Mouse (Mus musculus): Measurements from ENCODE around the gene Lamtor2.

Gene Lamtor2

DNA sequence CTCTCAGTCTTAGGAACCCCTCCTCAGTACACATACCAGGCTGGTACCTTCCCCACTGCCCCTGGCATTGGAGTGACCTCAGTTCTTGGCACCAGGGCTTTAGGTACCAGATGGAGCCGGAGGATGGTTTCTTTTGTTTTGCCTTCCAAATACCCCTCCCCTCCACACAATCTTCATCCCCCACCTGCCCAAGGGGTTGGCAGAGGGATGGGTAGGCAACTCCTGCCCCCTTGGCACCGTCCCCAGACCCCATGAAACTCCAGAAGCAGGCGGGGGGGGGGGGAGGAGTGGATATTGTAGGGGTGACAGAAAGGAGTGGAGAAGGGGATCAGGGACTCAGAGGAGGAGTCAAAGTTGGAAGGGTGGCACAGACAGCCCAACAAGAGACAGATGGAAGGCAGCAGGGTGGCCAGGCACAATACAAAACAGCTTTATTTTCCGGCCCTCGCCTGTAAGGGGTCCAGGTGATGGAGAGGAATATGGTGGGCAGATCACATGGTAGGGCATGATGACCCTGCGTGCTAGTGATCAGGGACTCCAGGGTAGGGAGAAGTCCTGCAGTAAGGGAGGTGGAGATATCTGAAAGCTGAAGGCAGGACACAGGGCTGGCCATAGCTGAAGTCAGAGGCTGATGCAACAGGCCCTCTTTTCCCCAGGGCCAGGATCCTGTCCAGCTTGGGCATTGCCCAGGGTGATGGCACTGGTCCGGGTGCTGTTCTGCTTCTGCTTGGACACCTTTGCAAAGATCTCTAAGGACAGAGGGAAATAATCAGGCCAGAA is 11.1 kb downstream of the Lamtor2 start:
- DNase-seq: peak in 1 of 2 experiments; percentile 18

DNA sequence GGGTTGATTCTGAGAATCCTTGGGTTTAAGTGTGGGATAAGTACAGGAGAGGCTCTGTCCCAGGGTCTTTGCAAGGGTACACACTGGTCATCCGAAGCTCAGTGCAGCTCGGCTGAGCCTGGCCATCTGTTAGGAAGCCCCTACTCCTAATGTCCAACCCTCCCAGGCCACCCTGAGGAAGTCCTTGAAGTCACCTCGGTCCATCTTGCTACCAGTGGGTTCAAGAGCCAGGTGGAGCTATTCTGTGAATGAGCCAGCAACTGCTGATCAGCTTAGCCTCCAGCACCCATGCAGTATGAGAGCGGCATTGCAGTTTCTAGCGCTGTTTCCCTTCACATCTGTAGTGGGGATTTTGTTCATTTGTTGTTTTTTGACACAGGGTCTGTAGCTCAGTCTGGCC is 12.8 kb downstream of the Lamtor2 start:
- DNase-seq: no peak

DNA sequence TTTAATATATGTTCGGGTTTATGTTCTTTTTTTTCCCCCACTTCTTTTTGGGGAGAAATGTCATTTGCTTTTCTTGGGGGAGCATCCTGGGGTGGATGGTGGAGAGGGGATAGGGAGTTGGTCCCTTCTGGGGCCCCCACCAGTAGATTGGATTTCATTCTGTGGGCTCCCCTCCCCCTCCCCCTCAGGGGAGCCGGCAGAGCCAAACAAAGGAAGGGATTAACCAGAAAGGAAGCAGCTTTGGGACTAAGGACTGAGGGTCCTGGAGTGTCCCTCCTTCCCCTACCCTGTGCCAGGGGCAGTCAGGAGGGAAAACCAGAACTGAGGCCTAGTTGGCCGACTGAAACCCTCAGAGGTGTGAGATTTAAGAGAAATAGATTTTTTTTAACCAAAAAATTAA is 13.5 kb downstream of the Lamtor2 start:
- no peak for DNase-seq

GRCm38 (mm10) chr3:88538271-88539145 is 14.4 kb downstream of the Lamtor2 start:
- DNase-seq: no peak

DNA sequence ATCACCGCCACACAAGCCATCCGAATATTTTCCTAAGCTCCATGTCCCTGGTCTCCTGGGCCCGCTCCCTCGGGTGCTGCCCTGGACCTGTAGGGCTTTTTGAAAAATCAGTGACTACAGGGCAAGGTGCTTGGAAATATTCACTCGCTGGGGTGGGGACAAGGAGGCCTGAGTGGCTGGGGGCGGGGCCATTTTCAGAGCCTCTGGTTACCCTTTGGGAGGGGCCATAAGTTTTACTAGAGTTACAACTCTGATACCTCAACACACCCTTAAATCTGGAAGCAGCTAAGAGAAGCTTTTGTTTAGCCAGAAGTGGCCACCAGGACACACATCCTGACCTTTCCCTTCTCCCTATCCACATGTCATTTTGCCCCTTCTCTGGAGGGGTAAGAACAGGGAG is 15.7 kb downstream of the Lamtor2 start:
- peak in 1 of 2 experiments; percentile 30 for DNase-seq

- peak; percentile 84 to 90 for DNase-seq
These were observed 16.6 kb downstream of the Lamtor2 start for GRCm38 (mm10) chr3:88536103-88536930.

GRCm38 (mm10) chr3:88535527-88535926 is 17.3 kb downstream of the Lamtor2 start:
- no peak for DNase-seq

GRCm38 (mm10) chr3:88535005-88535404 is 17.9 kb downstream of the Lamtor2 start:
- DNase-seq: no peak

DNA sequence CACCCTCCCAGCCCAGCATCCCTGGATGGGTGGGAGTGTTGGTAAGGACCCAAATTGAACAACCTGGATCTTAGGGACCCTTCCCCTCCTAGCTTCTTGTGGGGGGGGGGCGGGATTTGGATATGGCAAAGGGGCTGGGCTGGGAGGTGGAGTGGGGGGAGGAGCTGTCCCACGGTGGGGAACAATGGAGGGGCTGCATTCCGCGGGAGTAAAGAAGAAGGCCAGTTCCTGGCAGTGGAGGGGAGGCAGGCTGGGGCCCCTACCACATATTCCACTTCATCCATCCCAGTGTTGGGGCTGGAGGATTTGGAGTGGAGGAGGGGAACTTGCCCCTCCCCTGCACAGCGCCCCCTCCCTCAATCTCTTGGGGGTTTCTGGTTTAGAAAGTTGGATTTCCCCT is 19.2 kb downstream of the Lamtor2 start:
- DNase-seq: no peak

DNA sequence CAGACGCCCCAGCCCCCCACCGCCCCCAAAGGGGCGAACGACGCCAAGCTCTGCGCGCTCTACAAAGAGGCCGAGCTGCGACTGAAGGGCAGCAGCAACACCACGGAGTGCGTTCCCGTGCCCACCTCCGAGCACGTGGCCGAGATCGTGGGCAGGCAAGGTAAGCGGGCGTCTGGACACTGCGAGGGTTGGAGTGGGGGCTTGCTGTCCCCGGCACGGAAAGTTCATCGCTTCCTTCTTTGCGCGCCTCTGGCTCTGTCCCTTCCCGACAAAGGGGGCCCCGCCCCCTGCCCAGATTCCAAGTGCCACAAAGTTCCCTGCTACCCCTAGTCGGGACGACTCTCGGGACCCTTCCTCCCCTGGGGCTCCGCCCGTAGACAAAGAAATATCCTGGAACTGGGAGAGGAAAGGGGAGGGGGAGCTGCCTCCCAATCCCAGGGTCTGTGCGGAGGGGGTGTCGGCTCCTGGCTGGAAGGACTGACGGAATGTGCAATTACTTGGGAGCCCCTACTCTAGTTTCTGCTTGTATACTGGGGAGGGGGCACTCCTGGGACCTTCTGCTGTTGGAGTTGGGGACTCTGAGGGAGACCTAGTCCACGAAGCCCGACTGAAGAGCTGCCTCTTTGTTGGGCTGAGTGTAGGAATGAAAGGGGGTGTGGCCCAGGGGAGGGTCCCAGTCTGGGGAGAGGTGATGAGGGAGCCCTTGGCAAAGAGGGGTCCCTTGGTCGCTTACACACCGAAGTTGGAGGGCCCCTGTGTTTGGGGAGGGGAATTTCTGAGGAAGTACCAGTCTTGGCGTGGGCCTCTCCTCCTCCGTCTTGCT is 20.0 kb downstream of the Lamtor2 start:
- peak; percentile 48 to 65 for DNase-seq

DNA sequence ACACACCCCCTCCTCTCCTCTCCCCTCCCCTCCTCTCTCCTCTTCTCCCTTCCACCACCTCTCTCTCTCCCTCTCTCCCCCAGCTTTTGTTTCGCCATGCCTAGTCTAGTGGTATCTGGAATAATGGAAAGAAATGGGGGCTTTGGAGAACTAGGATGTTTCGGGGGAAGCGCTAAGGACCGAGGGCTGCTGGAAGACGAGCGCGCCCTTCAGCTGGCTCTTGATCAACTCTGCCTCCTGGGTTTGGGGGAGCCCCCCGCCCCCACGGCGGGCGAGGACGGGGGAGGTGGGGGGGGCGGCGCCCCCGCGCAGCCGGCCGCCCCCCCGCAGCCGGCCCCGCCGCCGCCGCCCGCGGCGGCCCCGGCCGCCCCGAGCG is 20.6 kb downstream of the Lamtor2 start, which contains the start of gene Mex3a:
Mex3a (plus strand) TSS at position 97 of the 376 bp plus-strand sequence.
- DNase-seq: no peak

GRCm38 (mm10) chr3:88531348-88532298 is 21.3 kb downstream of the Lamtor2 start:
- peak; percentile 92 to 93 for DNase-seq

DNA sequence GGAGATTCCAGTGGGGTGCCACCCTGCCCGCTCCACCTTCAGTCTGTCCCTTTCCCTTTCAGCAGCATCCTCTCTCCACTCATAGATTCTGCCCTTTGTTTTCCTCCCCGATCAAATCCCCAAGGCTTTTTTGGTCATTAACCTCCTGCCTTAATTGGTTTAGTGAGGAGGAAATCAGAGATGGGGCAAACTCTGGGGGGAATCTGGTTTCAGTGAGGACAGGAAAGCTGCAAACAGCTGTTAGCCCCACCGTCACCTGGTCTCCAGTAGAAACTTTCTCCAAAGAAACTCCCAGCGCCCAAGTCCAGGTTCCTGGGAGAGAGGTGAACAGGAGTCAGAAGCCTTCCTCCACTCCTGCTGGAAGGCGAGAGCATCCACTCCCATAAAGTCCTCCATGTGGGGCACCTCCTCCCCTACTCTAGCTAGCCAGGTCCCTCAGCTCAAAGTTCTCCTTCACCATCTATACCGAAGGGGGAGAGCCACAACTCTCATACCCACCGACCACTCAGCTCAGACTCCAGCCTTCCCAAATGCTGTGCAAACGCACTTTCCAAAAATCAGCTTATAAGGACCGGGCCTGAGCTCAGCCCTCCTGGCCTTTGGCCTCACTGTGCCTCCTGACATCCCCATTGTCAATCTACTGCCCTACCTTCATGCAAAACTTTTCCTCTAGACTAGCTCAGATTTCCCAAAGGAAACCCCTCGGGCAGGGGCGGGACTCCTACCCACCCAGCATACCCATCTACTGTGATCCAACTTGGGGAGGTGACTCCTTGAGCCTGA is 22.6 kb downstream of the Lamtor2 start:
- no peak for DNase-seq

DNA sequence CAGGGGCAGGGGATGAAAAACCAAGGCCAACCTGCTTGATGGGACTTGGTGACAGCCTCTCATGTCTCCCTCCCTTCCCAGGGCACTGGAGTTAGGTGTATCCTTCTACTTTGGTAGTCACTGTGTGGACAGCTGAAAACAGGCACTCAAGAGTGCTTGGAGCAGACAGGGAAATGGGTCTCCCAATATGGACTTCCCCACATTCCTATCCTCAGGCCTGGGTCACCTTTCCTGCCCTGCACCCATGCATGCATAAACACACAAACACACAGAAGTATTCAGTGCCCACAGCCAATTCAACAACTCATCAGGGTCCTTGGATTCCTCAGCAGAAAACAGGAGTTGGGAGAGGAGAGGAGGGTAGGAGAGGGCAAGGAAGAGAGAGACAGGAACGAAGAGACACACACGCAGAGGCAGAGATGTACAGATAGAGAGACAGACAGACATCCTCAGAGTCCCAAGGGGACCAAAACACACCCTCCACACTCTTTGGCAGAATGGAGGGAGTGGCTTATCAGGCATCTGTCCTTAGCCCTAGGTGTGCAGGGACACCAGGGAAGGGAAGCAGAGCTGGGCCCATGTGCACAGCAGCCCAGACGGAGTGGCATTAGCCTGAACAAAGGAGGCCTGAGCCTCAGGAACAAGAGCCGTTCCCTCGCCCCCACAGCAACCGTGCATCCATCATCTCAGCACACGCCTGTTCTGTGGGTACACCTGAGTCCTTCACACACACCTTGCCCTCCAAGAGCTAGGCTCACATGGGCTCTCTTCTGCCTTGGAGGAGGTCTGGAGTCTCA is 23.5 kb downstream of the Lamtor2 start:
- DNase-seq: no peak

- DNase-seq: no peak
These were observed 24.2 kb downstream of the Lamtor2 start for GRCm38 (mm10) chr3:88528646-88529045.

GRCm38 (mm10) chr3:88527565-88527964 is 25.3 kb downstream of the Lamtor2 start:
- DNase-seq: peak in 1 of 2 experiments; percentile 62

DNA sequence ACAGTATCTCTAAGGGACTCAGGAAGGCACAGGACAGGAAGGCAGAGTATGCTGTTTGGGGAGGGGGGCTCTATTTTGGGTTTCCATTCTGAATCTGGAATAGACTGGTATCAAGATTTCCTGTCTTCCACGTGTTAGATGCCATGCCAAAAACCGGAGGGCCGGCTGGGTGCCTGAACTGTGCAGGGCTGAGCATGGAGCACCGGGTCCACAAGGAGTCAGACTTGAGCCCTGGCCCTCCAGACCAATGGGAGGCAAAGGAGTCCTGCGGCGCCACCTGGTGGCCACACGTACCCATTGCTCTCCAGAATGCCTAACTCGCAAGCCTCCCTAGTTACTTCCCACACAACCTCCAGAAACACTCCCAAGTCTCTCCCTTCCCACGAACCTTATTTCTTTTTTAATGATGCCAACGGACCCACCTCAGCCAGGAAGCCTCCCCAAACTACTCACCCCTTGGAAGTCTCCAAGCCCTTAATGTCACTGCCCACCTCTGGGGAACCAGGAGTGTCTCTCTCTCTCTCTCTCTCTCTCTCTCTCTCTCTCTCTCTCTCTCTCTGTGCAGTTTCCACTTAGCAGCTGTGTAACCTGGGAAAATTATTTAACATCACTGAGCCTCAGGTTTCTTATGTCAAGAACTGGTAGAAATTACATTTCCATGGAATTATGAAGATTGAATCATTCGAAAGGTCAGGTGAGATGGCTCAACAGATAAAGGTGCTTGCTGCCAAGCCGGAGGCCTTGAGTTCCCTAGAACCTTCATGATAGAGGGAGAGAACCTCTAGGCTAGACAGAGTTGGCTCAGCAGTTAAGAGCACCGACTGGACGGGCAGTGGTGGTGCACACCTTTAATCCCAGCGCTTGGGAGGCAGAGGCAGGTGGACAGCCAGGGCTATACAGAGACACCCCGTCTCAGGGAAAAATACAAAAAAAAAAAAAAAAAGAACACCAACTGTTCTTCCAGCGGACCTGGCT is 26.4 kb downstream of the Lamtor2 start:
- DNase-seq: peak; percentile 91

GRCm38 (mm10) chr3:88525021-88525420 is 27.9 kb downstream of the Lamtor2 start:
- no peak for DNase-seq

All from lung, postnatal 4 days (tissue).